Mouse (Mus musculus) midbrain, embryonic 14.5 days (tissue): ENCODE results near the gene Hmga2. TPM values are rescaled to one million over a fixed set of nuclear protein-coding genes. Genes with fewer than 3 reads are reported as not detected.

ENCODE experiments used
- ATAC-seq: fragments of 200-750 bp; cut with Nextera tagmentation; 2 replicates; pipeline ENCODE4 v1.8.0; 2017; ENCODE audit warnings: moderate number of reproducible peaks, moderate library complexity; ENCODE audit not compliant: low FRiP score, low TSS enrichment
- DNase-seq: peaks from one replicate; pipeline ENCODE4 v3.0.0-alpha.2; 2015
- H3K27ac ChIP-seq: fragments of 300-500 bp; sonication (generic); replicated peaks from 2 replicates; pipeline ENCODE4 v1.5.1; 2014; ENCODE audit warnings: mild to moderate bottlenecking, low read depth, low read length, moderate library complexity
- H3K27me3 ChIP-seq: fragments of 300-500 bp; sonication (generic); 2 replicates; pipeline ENCODE4 v1.6.1; 2014; ENCODE audit warnings: low read length, control low read depth, mixed read lengths; ENCODE audit not compliant: control insufficient read depth, insufficient read depth
- H3K36me3 ChIP-seq: fragments of 300-500 bp; sonication (generic); 2 replicates; pipeline ENCODE4 v1.6.1; 2014; ENCODE audit warnings: low read length, control low read depth; ENCODE audit not compliant: control insufficient read depth, insufficient read depth
- H3K4me1 ChIP-seq: fragments of 300-500 bp; sonication (generic); 2 replicates; pipeline ENCODE4 v1.6.1; 2014; ENCODE audit warnings: mild to moderate bottlenecking, antibody characterized with exemption, low read length, control low read depth; ENCODE audit not compliant: control insufficient read depth, insufficient read depth
- H3K4me2 ChIP-seq: fragments of 300-500 bp; sonication (generic); 2 replicates; pipeline ENCODE4 v1.6.1; 2014; ENCODE audit warnings: mild to moderate bottlenecking, low read length, moderate library complexity
- H3K4me3 ChIP-seq: fragments of 300-500 bp; sonication (generic); replicated peaks from 2 replicates; pipeline ENCODE4 v1.5.1; 2014; ENCODE audit warnings: low read depth, low read length
- H3K9ac ChIP-seq: fragments of 300-500 bp; sonication (generic); replicated peaks from 2 replicates; pipeline ENCODE4 v1.6.1; 2014; ENCODE audit warnings: mild to moderate bottlenecking, low read length, moderate library complexity
- H3K9me3 ChIP-seq: fragments of 300-500 bp; sonication (generic); 2 replicates; pipeline ENCODE4 v1.6.1; 2016; ENCODE audit warnings: low read length, control low read depth, mixed read lengths; ENCODE audit not compliant: control insufficient read depth
- WGBS: fragments of 180-500 bp; shearing (Covaris S2); extraction: QIAGEN DNeasy Blood & Tissue Kit; methylation state at CpG from one replicate; pipeline ENCODE4 v1.1.7; 2014; 5-methylcytosine and 5-hydroxymethylcytosine counted together
- polyA plus RNA-seq: library from polyadenylated mRNA; unstranded; fragments of >200 nt; fragmentation: Nextera tagmentation; extraction: Ambion mirVana; gene quantifications from 2 replicates; pipeline ENCODE4 v1.2.1, GENCODE M21; 2014

Gene Hmga2
- polyA plus RNA-seq, 1 experiment from 2014 or later = 2.6 TPM

GRCm38 (mm10) chr10:120461769-120462168 lies 14.5 kb downstream of the Hmga2 start:
- Histone ChIP-seq H3K27me3 (no peaks in the 10 kb centered on the region), H3K36me3 (no peaks in the 10 kb centered on the region), H3K27ac (no peak overlapping the region), H3K9ac (no peak overlapping the region), H3K4me1 (0 out of 2 replicates have a peak, but pooled peaks cover 3% of the 10 kb centered on the region), H3K4me3 (no peak overlapping the region), H3K9me3 (no peaks in the 10 kb centered on the region), H3K4me2 (no peak overlapping the region)
- DNase-seq = no peak
- no peak for ATAC-seq
- WGBS = 23% methylated on average over 5 of the region's 5 CpGs

- H3K27me3 ChIP-seq = no peaks in the 10 kb centered on the region
- ATAC-seq = no peak
- no peak overlapping the region for H3K4me3 ChIP-seq
- H3K9ac ChIP-seq = no peak overlapping the region
- DNase-seq = no peak
- H3K4me1 ChIP-seq = 0 out of 2 replicates have a peak, but pooled peaks cover 3% of the 10 kb centered on the region
- no peak overlapping the region for H3K27ac ChIP-seq
- 66% methylated on average over 5 of the region's 5 CpGs for WGBS
- no peaks in the 10 kb centered on the region for H3K9me3 ChIP-seq
- no peaks in the 10 kb centered on the region for H3K36me3 ChIP-seq
- H3K4me2 ChIP-seq = no peak overlapping the region
These were observed 15.0 kb downstream of the Hmga2 start for GRCm38 (mm10) chr10:120461301-120461700.

- no peak for DNase-seq
- Histone ChIP-seq H3K4me2 (no peak overlapping the region), H3K27me3 (no peaks in the 10 kb centered on the region), H3K27ac (no peak overlapping the region), H3K4me3 (no peak overlapping the region), H3K9me3 (no peaks in the 10 kb centered on the region), H3K36me3 (no peaks in the 10 kb centered on the region), H3K4me1 (0 out of 2 replicates have a peak, but pooled peaks cover 3% of the 10 kb centered on the region), H3K9ac (no peak overlapping the region)
- WGBS = 95% methylated on average over 8 of the region's 8 CpGs
- ATAC-seq = no peak
These were observed 17.4 kb downstream of the Hmga2 start for GRCm38 (mm10) chr10:120458866-120459265.

GRCm38 (mm10) chr10:120449661-120450284 lies 26.5 kb downstream of the Hmga2 start:
- H3K9ac ChIP-seq = no peak overlapping the region
- 28% methylated on average over 19 of the region's 19 CpGs for WGBS
- ATAC-seq = no peak

GRCm38 (mm10) chr10:120446799-120447198 lies 29.5 kb downstream of the Hmga2 start:
- DNase-seq (no peak), ATAC-seq (no peak)
- H3K4me3 ChIP-seq = no peak overlapping the region
- no peak overlapping the region for H3K4me2 ChIP-seq
- no peaks in the 10 kb centered on the region for H3K9me3 ChIP-seq
- 98% methylated on average over 6 of the region's 6 CpGs for WGBS
- no peaks in the 10 kb centered on the region for H3K36me3 ChIP-seq
- no peaks in the 10 kb centered on the region for H3K27me3 ChIP-seq
- H3K4me1 ChIP-seq = no peaks in the 10 kb centered on the region; the same call in 1 of the 2 replicates
- no peak overlapping the region for H3K9ac ChIP-seq
- no peak overlapping the region for H3K27ac ChIP-seq

More at GRCm38 (mm10) chr10:120449661-120450284, 26.5 kb downstream of the Hmga2 start:
- Histone ChIP-seq H3K36me3 (no peaks in the 10 kb centered on the region), H3K4me2 (peak overlapping the region; percentile 45), H3K9me3 (no peaks in the 10 kb centered on the region), H3K4me1 (no peaks in the 10 kb centered on the region), H3K27ac (no peak overlapping the region), H3K4me3 (no peak overlapping the region), H3K27me3 (no peaks in the 10 kb centered on the region)
- DNase-seq = peak; percentile 41

GRCm38 (mm10) chr10:120446206-120446605 lies 30.1 kb downstream of the Hmga2 start:
- H3K4me3 ChIP-seq = no peak overlapping the region
- no peaks in the 10 kb centered on the region for H3K27me3 ChIP-seq
- H3K36me3 ChIP-seq = no peaks in the 10 kb centered on the region
- no peak for DNase-seq
- no peak overlapping the region for H3K9ac ChIP-seq
- no peaks in the 10 kb centered on the region; the same call in 1 of the 2 replicates for H3K4me1 ChIP-seq
- no peak overlapping the region for H3K27ac ChIP-seq
- no peak for ATAC-seq
- H3K9me3 ChIP-seq = no peaks in the 10 kb centered on the region
- 91% methylated on average over 9 of the region's 9 CpGs for WGBS
- H3K4me2 ChIP-seq = no peak overlapping the region

GRCm38 (mm10) chr10:120444463-120445070 lies 31.7 kb downstream of the Hmga2 start:
- Histone ChIP-seq H3K4me3 (no peak overlapping the region), H3K4me1 (no peaks in the 10 kb centered on the region; the same call in 1 of the 2 replicates), H3K36me3 (no peaks in the 10 kb centered on the region), H3K9me3 (no peaks in the 10 kb centered on the region), H3K4me2 (no peak overlapping the region), H3K27ac (no peak overlapping the region), H3K27me3 (no peaks in the 10 kb centered on the region), H3K9ac (no peak overlapping the region)
- DNase-seq = no peak
- WGBS = 88% methylated on average over 9 of the region's 9 CpGs
- ATAC-seq = no peak

GRCm38 (mm10) chr10:120443757-120444311 lies 32.4 kb downstream of the Hmga2 start:
- DNase-seq = peak; percentile 52
- H3K4me2 ChIP-seq = no peak overlapping the region
- ATAC-seq = no peak

More at GRCm38 (mm10) chr10:120443757-120444311, 32.4 kb downstream of the Hmga2 start:
- H3K27me3 ChIP-seq = no peaks in the 10 kb centered on the region
- H3K9ac ChIP-seq = no peak overlapping the region
- no peak overlapping the region for H3K27ac ChIP-seq
- H3K9me3 ChIP-seq = no peaks in the 10 kb centered on the region
- no peaks in the 10 kb centered on the region for H3K36me3 ChIP-seq
- no peaks in the 10 kb centered on the region; the same call in 1 of the 2 replicates for H3K4me1 ChIP-seq
- 59% methylated on average over 10 of the region's 10 CpGs for WGBS
- H3K4me3 ChIP-seq = no peak overlapping the region
